Mouse (Mus musculus): ENCODE data around the gene Acod1. TPM values are rescaled to one million over a fixed set of nuclear protein-coding genes. Genes with fewer than 3 reads are reported as not detected.

The Acod1 gene
- 37.2 and 40.6 TPM in 2 replicates for total RNA-seq (2017)

- peak; percentile 40; the same call in 1 of the 2 replicates for ATAC-seq (ENCODE audit: extremely low read depth, insufficient number of reproducible peaks, low FRiP score, poor library complexity, severe bottlenecking)
Observed at GRCm38 (mm10) chr14:103046677-103047076, at the start of gene Acod1. Gene Acod1 (plus strand): TSS chr14:103046977.

GRCm38 (mm10) chr14:103007737-103008136 lies 39.0 kb upstream of the Acod1 start:
- peak; percentile 90 for ATAC-seq (ENCODE audit: extremely low read depth, insufficient number of reproducible peaks, low FRiP score, poor library complexity, severe bottlenecking)

- ATAC-seq (ENCODE audit: extremely low read depth, insufficient number of reproducible peaks, low FRiP score, poor library complexity, severe bottlenecking) = peak; percentile 59
Observed at GRCm38 (mm10) chr14:103011782-103012181, 35.0 kb upstream of the Acod1 start.

- peak; percentile 67 for ATAC-seq (ENCODE audit: extremely low read depth, insufficient number of reproducible peaks, low FRiP score, poor library complexity, severe bottlenecking)
Observed at GRCm38 (mm10) chr14:103012563-103013150, 34.1 kb upstream of the Acod1 start.

GRCm38 (mm10) chr14:103017009-103017408 lies 29.8 kb upstream of the Acod1 start:
- ATAC-seq (ENCODE audit: extremely low read depth, insufficient number of reproducible peaks, low FRiP score, poor library complexity, severe bottlenecking) = peak; percentile 79

GRCm38 (mm10) chr14:103020046-103020445 lies 26.7 kb upstream of the Acod1 start:
- ATAC-seq (ENCODE audit: extremely low read depth, insufficient number of reproducible peaks, low FRiP score, poor library complexity, severe bottlenecking) = no peak

- ATAC-seq (ENCODE audit: extremely low read depth, insufficient number of reproducible peaks, low FRiP score, poor library complexity, severe bottlenecking) = peak; percentile 69
Observed at GRCm38 (mm10) chr14:103029203-103029602, 17.6 kb upstream of the Acod1 start.

- ATAC-seq (ENCODE audit: extremely low read depth, insufficient number of reproducible peaks, low FRiP score, poor library complexity, severe bottlenecking) = peak; percentile 81
Observed at GRCm38 (mm10) chr14:103033271-103033823, 13.4 kb upstream of the Acod1 start.

GRCm38 (mm10) chr14:103034076-103034475 lies 12.7 kb upstream of the Acod1 start:
- peak; percentile 18; the same call in 1 of the 2 replicates for ATAC-seq (ENCODE audit: extremely low read depth, insufficient number of reproducible peaks, low FRiP score, poor library complexity, severe bottlenecking)

GRCm38 (mm10) chr14:103037016-103037415 lies 9.8 kb upstream of the Acod1 start:
- peak; percentile 78 for ATAC-seq (ENCODE audit: extremely low read depth, insufficient number of reproducible peaks, low FRiP score, poor library complexity, severe bottlenecking)

GRCm38 (mm10) chr14:103048292-103049086 lies 1.7 kb downstream of the Acod1 start:
- ATAC-seq (ENCODE audit: extremely low read depth, insufficient number of reproducible peaks, low FRiP score, poor library complexity, severe bottlenecking) = peak; percentile 78

GRCm38 (mm10) chr14:103051159-103051769 lies 4.5 kb downstream of the Acod1 start:
- peak; percentile 85 for ATAC-seq (ENCODE audit: extremely low read depth, insufficient number of reproducible peaks, low FRiP score, poor library complexity, severe bottlenecking)

- no peak for ATAC-seq (ENCODE audit: extremely low read depth, insufficient number of reproducible peaks, low FRiP score, poor library complexity, severe bottlenecking)
Observed at GRCm38 (mm10) chr14:103054731-103055130, 8.0 kb downstream of the Acod1 start.

- no peak for ATAC-seq (ENCODE audit: extremely low read depth, insufficient number of reproducible peaks, low FRiP score, poor library complexity, severe bottlenecking)
Observed at GRCm38 (mm10) chr14:103056601-103057000, 9.8 kb downstream of the Acod1 start.

GRCm38 (mm10) chr14:103058998-103059397 lies 12.2 kb downstream of the Acod1 start:
- peak; percentile 91 for ATAC-seq (ENCODE audit: extremely low read depth, insufficient number of reproducible peaks, low FRiP score, poor library complexity, severe bottlenecking)

- ATAC-seq (ENCODE audit: extremely low read depth, insufficient number of reproducible peaks, low FRiP score, poor library complexity, severe bottlenecking) = peak; percentile 43; the same call in 1 of the 2 replicates
Observed at GRCm38 (mm10) chr14:103059495-103059894, 12.7 kb downstream of the Acod1 start.

GRCm38 (mm10) chr14:103065294-103066167 lies 18.8 kb downstream of the Acod1 start:
- peak; percentile 51 for ATAC-seq (ENCODE audit: extremely low read depth, insufficient number of reproducible peaks, low FRiP score, poor library complexity, severe bottlenecking)

GRCm38 (mm10) chr14:103069465-103069863 lies 22.7 kb downstream of the Acod1 start:
- no peak for ATAC-seq (ENCODE audit: extremely low read depth, insufficient number of reproducible peaks, low FRiP score, poor library complexity, severe bottlenecking)

Data from neutrophil, adult 5-6 weeks (primary cell).